Mouse (Mus musculus): ENCODE data around the gene Nkpd1. TPM values are rescaled to one million over a fixed set of nuclear protein-coding genes. Genes with fewer than 3 reads are reported as not detected.

Nkpd1 gene
- polyA plus RNA-seq, 3 experiments from 2014 or later: not detected

GRCm38 (mm10) chr7:19547344-19547969, 29.8 kb downstream of the Nkpd1 start:
- ATAC-seq: no peak

GRCm38 (mm10) chr7:19549394-19549793, 31.8 kb downstream of the Nkpd1 start:
- ATAC-seq: no peak

- no peak for ATAC-seq
Observed at GRCm38 (mm10) chr7:19551634-19552033, 34.0 kb downstream of the Nkpd1 start.

- ATAC-seq: no peak
Observed at GRCm38 (mm10) chr7:19552443-19552842, 34.8 kb downstream of the Nkpd1 start.

- ATAC-seq: no peak
Observed at GRCm38 (mm10) chr7:19554168-19554567, 36.5 kb downstream of the Nkpd1 start.

GRCm38 (mm10) chr7:19557086-19557485, 39.4 kb downstream of the Nkpd1 start:
- ATAC-seq: no peak

- no peak for ATAC-seq
Observed at GRCm38 (mm10) chr7:19557982-19558900, 40.6 kb downstream of the Nkpd1 start.

- no peak for ATAC-seq
Observed at GRCm38 (mm10) chr7:19558965-19559364, 41.3 kb downstream of the Nkpd1 start.

GRCm38 (mm10) chr7:19560491-19561260, 43.0 kb downstream of the Nkpd1 start:
- ATAC-seq: no peak

- no peak for ATAC-seq
Observed at GRCm38 (mm10) chr7:19561431-19561764, 43.8 kb downstream of the Nkpd1 start.

- ATAC-seq: peak; percentile 84
Observed at GRCm38 (mm10) chr7:19561765-19562642, 44.4 kb downstream of the Nkpd1 start.

GRCm38 (mm10) chr7:19562643-19563410, 45.2 kb downstream of the Nkpd1 start, which contains the start of gene Ppp1r37:
TSS of gene Ppp1r37 (minus strand) at chr7:19563076.
- no peak for ATAC-seq

GRCm38 (mm10) chr7:19563884-19564283, 46.2 kb downstream of the Nkpd1 start:
- ATAC-seq: no peak

GRCm38 (mm10) chr7:19564455-19564854, 46.8 kb downstream of the Nkpd1 start:
- no peak for ATAC-seq

GRCm38 (mm10) chr7:19565803-19566202, 48.2 kb downstream of the Nkpd1 start:
- no peak for ATAC-seq

- ATAC-seq: no peak
Observed at GRCm38 (mm10) chr7:19567426-19567825, 49.8 kb downstream of the Nkpd1 start.

GRCm38 (mm10) chr7:19569647-19570046, 52.0 kb downstream of the Nkpd1 start:
- no peak for ATAC-seq

GRCm38 (mm10) chr7:19572926-19573775, 55.5 kb downstream of the Nkpd1 start:
- peak; percentile 70 for ATAC-seq

- ATAC-seq: no peak
Observed at GRCm38 (mm10) chr7:19573776-19574140, 56.1 kb downstream of the Nkpd1 start.
